Mouse (Mus musculus) spleen, postnatal 14 days (tissue): ENCODE data around the gene Dlec1.

ENCODE experiments used
- DNase-seq, 2 experiments: peaks; one replicate each; pipeline ENCODE4 v3.0.0; 2021 to 2022; ENCODE audit warnings: low spot score in 2 of 2

Gene Dlec1

GRCm38 (mm10) chr9:119089437-119089836 is 12.8 kb upstream of the Dlec1 start:
- no peak for DNase-seq

- DNase-seq, result no peak
These were observed 11.8 kb upstream of the Dlec1 start for GRCm38 (mm10) chr9:119090462-119090861.

- no peak for DNase-seq
These were observed 10.5 kb upstream of the Dlec1 start for GRCm38 (mm10) chr9:119091581-119092310.

GRCm38 (mm10) chr9:119092473-119093418 is 9.5 kb upstream of the Dlec1 start:
- no peak for DNase-seq

GRCm38 (mm10) chr9:119093419-119094295 is 8.6 kb upstream of the Dlec1 start, which contains the start of gene Plcd1:
Gene Plcd1, minus strand, starts transcription at chr9:119093502.
- peak in 1 of 2 experiments; percentile 10 for DNase-seq

GRCm38 (mm10) chr9:119094462-119095109 is 7.7 kb upstream of the Dlec1 start:
- DNase-seq, result no peak

- DNase-seq, result no peak
These were observed 1.9 kb upstream of the Dlec1 start for GRCm38 (mm10) chr9:119100177-119100898.

- DNase-seq, result no peak
These were observed 470 bp downstream of the Dlec1 start for GRCm38 (mm10) chr9:119102783-119103113.

- DNase-seq, result no peak
These were observed 5.3 kb downstream of the Dlec1 start for GRCm38 (mm10) chr9:119107566-119107965.

GRCm38 (mm10) chr9:119109685-119110353 is 7.5 kb downstream of the Dlec1 start:
- DNase-seq, result no peak

GRCm38 (mm10) chr9:119110640-119111039 is 8.4 kb downstream of the Dlec1 start:
- DNase-seq, result no peak

GRCm38 (mm10) chr9:119114911-119115310 is 12.6 kb downstream of the Dlec1 start:
- DNase-seq, result no peak

GRCm38 (mm10) chr9:119119409-119120167 is 17.3 kb downstream of the Dlec1 start:
- DNase-seq, result no peak

- DNase-seq, result no peak
These were observed 17.9 kb downstream of the Dlec1 start for GRCm38 (mm10) chr9:119120168-119120560.

- no peak for DNase-seq
These were observed 20.5 kb downstream of the Dlec1 start for GRCm38 (mm10) chr9:119122596-119123369.

GRCm38 (mm10) chr9:119128436-119129181 is 26.3 kb downstream of the Dlec1 start:
- DNase-seq, result no peak

GRCm38 (mm10) chr9:119130692-119131091 is 28.4 kb downstream of the Dlec1 start:
- no peak for DNase-seq

GRCm38 (mm10) chr9:119138836-119139235 is 36.6 kb downstream of the Dlec1 start:
- DNase-seq, result no peak
